Mouse (Mus musculus) midbrain, embryonic 16.5 days (tissue): ENCODE data around the gene Alk. TPM values are rescaled to one million over a fixed set of nuclear protein-coding genes. Genes with fewer than 3 reads are reported as not detected.

Experiments used
- ATAC-seq: fragments of 200-750 bp; cut with Nextera tagmentation; 2 replicates; pipeline ENCODE4 v1.8.0; 2017; ENCODE audit warnings: moderate TSS enrichment
- H3K27ac ChIP-seq: fragments of 300-500 bp; sonication (generic); 2 replicates; pipeline ENCODE4 v1.5.1; 2014; ENCODE audit warnings: mild to moderate bottlenecking, low read length, mixed read lengths
- H3K27me3 ChIP-seq: fragments of 300-500 bp; sonication (generic); 2 replicates; pipeline ENCODE4 v1.6.1; 2014; ENCODE audit warnings: low read depth, low read length, mixed read lengths; ENCODE audit not compliant: control insufficient read depth, insufficient read depth
- H3K36me3 ChIP-seq: fragments of 300-500 bp; sonication (generic); 2 replicates; pipeline ENCODE4 v1.6.1; 2014; ENCODE audit warnings: mild to moderate bottlenecking, low read length, moderate library complexity, mixed read lengths; ENCODE audit not compliant: control insufficient read depth, insufficient read depth
- H3K4me1 ChIP-seq: fragments of 300-500 bp; sonication (generic); 2 replicates; pipeline ENCODE4 v1.6.1; 2014; ENCODE audit warnings: mild to moderate bottlenecking, low read length, mixed read lengths; ENCODE audit not compliant: control insufficient read depth, insufficient read depth
- H3K4me2 ChIP-seq: fragments of 300-500 bp; sonication (generic); 2 replicates; pipeline ENCODE4 v1.6.1; 2014; ENCODE audit warnings: mild to moderate bottlenecking, low read length, mixed read lengths
- H3K4me3 ChIP-seq: fragments of 300-500 bp; sonication (generic); 2 replicates; pipeline ENCODE4 v1.5.1; 2014; ENCODE audit warnings: low read depth, mild to moderate bottlenecking, low read length, moderate library complexity, mixed read lengths
- H3K9ac ChIP-seq: fragments of 300-500 bp; sonication (generic); 2 replicates; pipeline ENCODE4 v1.6.1; 2014; ENCODE audit warnings: low read depth, low read length, mixed read lengths
- H3K9me3 ChIP-seq: fragments of 300-500 bp; sonication (generic); replicated peaks from 2 replicates; pipeline ENCODE4 v1.6.1; 2014; ENCODE audit warnings: mild to moderate bottlenecking, low read length, mixed read lengths; ENCODE audit not compliant: control insufficient read depth, poor library complexity, severe bottlenecking
- WGBS: fragments of 180-500 bp; shearing (Covaris S2); extraction: QIAGEN DNeasy Blood & Tissue Kit; methylation state at CpG from one replicate; pipeline ENCODE4 v1.1.7; 2014; 5-methylcytosine and 5-hydroxymethylcytosine counted together
- polyA plus RNA-seq: library from polyadenylated mRNA; unstranded; fragments of >200 nt; fragmentation: Nextera tagmentation; extraction: Ambion mirVana; gene quantifications from 2 replicates; pipeline ENCODE4 v1.2.1, GENCODE M21; 2015

Gene Alk
- polyA plus RNA-seq, 1 experiment from 2014 or later, result 7.6 TPM

GRCm38 (mm10) chr17:72332909-72333308 lies 271.5 kb downstream of the Alk start:
- H3K9me3 ChIP-seq, result no peaks in the 10 kb centered on the region
- no peak overlapping the region for H3K4me3 ChIP-seq
- H3K4me2 ChIP-seq, result no peak overlapping the region
- no peaks in the 10 kb centered on the region for H3K4me1 ChIP-seq
- H3K27me3 ChIP-seq, result no peaks in the 10 kb centered on the region
- WGBS, result 41% methylated on average over 4 of the region's 4 CpGs
- ATAC-seq, result no peak
- H3K9ac ChIP-seq, result no peak overlapping the region
- no peaks in the 10 kb centered on the region for H3K36me3 ChIP-seq
- no peak overlapping the region for H3K27ac ChIP-seq

GRCm38 (mm10) chr17:72325941-72326340 lies 278.5 kb downstream of the Alk start:
- 89% methylated on average over 4 of the region's 4 CpGs for WGBS
- no peaks in the 10 kb centered on the region for H3K36me3 ChIP-seq
- H3K27ac ChIP-seq, result no peak overlapping the region
- H3K4me3 ChIP-seq, result no peak overlapping the region
- H3K27me3 ChIP-seq, result no peaks in the 10 kb centered on the region
- no peaks in the 10 kb centered on the region for H3K9me3 ChIP-seq
- ATAC-seq, result no peak
- H3K4me2 ChIP-seq, result no peak overlapping the region
- H3K9ac ChIP-seq, result no peak overlapping the region
- no peaks in the 10 kb centered on the region for H3K4me1 ChIP-seq

GRCm38 (mm10) chr17:72319576-72319975 lies 284.9 kb downstream of the Alk start:
- ATAC-seq, result no peak
- H3K4me1 ChIP-seq, result no peaks in the 10 kb centered on the region

GRCm38 (mm10) chr17:72299651-72300050 lies 304.8 kb downstream of the Alk start:
- Histone ChIP-seq H3K9ac (no peak overlapping the region), H3K9me3 (no peaks in the 10 kb centered on the region), H3K27me3 (no peaks in the 10 kb centered on the region), H3K36me3 (no peaks in the 10 kb centered on the region), H3K27ac (no peak overlapping the region), H3K4me2 (no peak overlapping the region), H3K4me1 (0 out of 2 replicates have a peak, but pooled peaks cover 4% of the 10 kb centered on the region), H3K4me3 (no peak overlapping the region)
- 92% methylated on average over 5 of the region's 5 CpGs for WGBS
- no peak for ATAC-seq

More at GRCm38 (mm10) chr17:72319576-72319975, 284.9 kb downstream of the Alk start:
- Histone ChIP-seq H3K36me3 (no peaks in the 10 kb centered on the region), H3K9me3 (no peaks in the 10 kb centered on the region), H3K4me3 (no peak overlapping the region), H3K27me3 (no peaks in the 10 kb centered on the region), H3K4me2 (no peak overlapping the region), H3K9ac (no peak overlapping the region), H3K27ac (no peak overlapping the region)

GRCm38 (mm10) chr17:72296349-72296748 lies 308.1 kb downstream of the Alk start:
- no peaks in the 10 kb centered on the region for H3K27me3 ChIP-seq
- H3K4me1 ChIP-seq, result 0 out of 2 replicates have a peak, but pooled peaks cover 4% of the 10 kb centered on the region
- H3K9ac ChIP-seq, result no peak overlapping the region
- no peak overlapping the region for H3K27ac ChIP-seq
- ATAC-seq, result no peak
- H3K9me3 ChIP-seq, result no peaks in the 10 kb centered on the region
- 96% methylated on average over 1 of the region's 1 CpGs for WGBS
- no peak overlapping the region for H3K4me3 ChIP-seq
- no peak overlapping the region for H3K4me2 ChIP-seq
- H3K36me3 ChIP-seq, result no peaks in the 10 kb centered on the region

- H3K27ac ChIP-seq, result no peak overlapping the region
- no peak for ATAC-seq
- 69% methylated on average over 3 of the region's 3 CpGs for WGBS
- H3K4me1 ChIP-seq, result 0 out of 2 replicates have a peak, but pooled peaks cover 3% of the 10 kb centered on the region
- H3K36me3 ChIP-seq, result no peaks in the 10 kb centered on the region
- H3K27me3 ChIP-seq, result no peaks in the 10 kb centered on the region
- H3K4me2 ChIP-seq, result no peak overlapping the region
- H3K9ac ChIP-seq, result no peak overlapping the region
- no peak overlapping the region for H3K4me3 ChIP-seq
- no peaks in the 10 kb centered on the region for H3K9me3 ChIP-seq
Measured at GRCm38 (mm10) chr17:72293267-72293580, 311.2 kb downstream of the Alk start.

- Histone ChIP-seq H3K27ac (no peak overlapping the region), H3K27me3 (no peaks in the 10 kb centered on the region), H3K36me3 (no peaks in the 10 kb centered on the region), H3K4me1 (no peaks in the 10 kb centered on the region), H3K4me2 (no peak overlapping the region), H3K9ac (no peak overlapping the region), H3K4me3 (no peak overlapping the region), H3K9me3 (no peaks in the 10 kb centered on the region)
- no peak for ATAC-seq
- 82% methylated on average over 6 of the region's 6 CpGs for WGBS
Measured at GRCm38 (mm10) chr17:72292444-72293266, 311.8 kb downstream of the Alk start.

GRCm38 (mm10) chr17:72285961-72286360 lies 318.5 kb downstream of the Alk start:
- Histone ChIP-seq H3K27ac (no peak overlapping the region), H3K9ac (no peak overlapping the region), H3K4me1 (peaks cover 3% of the 10 kb centered on the region; the same call in 1 of the 2 replicates), H3K4me3 (no peak overlapping the region), H3K27me3 (no peaks in the 10 kb centered on the region), H3K36me3 (no peaks in the 10 kb centered on the region), H3K9me3 (no peaks in the 10 kb centered on the region), H3K4me2 (no peak overlapping the region)
- no peak for ATAC-seq
- WGBS, result 5% methylated on average over 3 of the region's 3 CpGs

GRCm38 (mm10) chr17:72278296-72278695 lies 326.1 kb downstream of the Alk start:
- Histone ChIP-seq H3K9ac (no peak overlapping the region), H3K27ac (no peak overlapping the region), H3K9me3 (no peaks in the 10 kb centered on the region), H3K4me2 (no peak overlapping the region), H3K36me3 (no peaks in the 10 kb centered on the region), H3K27me3 (no peaks in the 10 kb centered on the region), H3K4me3 (no peak overlapping the region), H3K4me1 (no peaks in the 10 kb centered on the region)
- no peak for ATAC-seq
